Comparison of ENCODE assay signal across 32 mouse cellular contexts in genomic region chr7:24104403-24104802, GRCm38 (mm10). TPM values are rescaled to one million over a fixed set of nuclear protein-coding genes. Genes with fewer than 3 reads are reported as not detected.
DNase-seq lines count a peak whose midpoint lies in the region; ATAC-seq and TF ChIP-seq lines count a peak whose summit lies in the region.
"Had no signal": no experiment of that assay in that cellular context is flagged by ENCODE, and none has a peak within 500 bp of the region (broad histone marks: within the 10 kb centered on the region; RNA-seq: fewer than 3 reads in every experiment).

No protein-coding gene starts in this region.

- no peak for DNase-seq in forebrain, embryonic 11.5 days (ENCODE audit: low spot score)
- DNase-seq in lung, adult 2 months, result no peak
- peak; percentile 15 for DNase-seq in urinary bladder, adult 2 months (ENCODE audit: low spot score)
- DNase-seq in urinary bladder, postnatal 36 days (ENCODE audit: low spot score in 2 of 2), result no peak
- DNase-seq: adrenal gland, postnatal 10 days; cerebellum, adult 9-11 months; embryo, embryonic 11 days; gastrocnemius, postnatal 10 days; kidney, adult 9 months; layer of hippocampus, adult 9-11 months; lung, postnatal 10 days; right cerebral cortex, postnatal 25 days had no signal

- ATAC-seq in forebrain, embryonic 11.5 days (replicated peaks; ENCODE audit: low FRiP score), result 0 out of 2 replicates have a peak, but pooled peaks have one; percentile 52
- no peak for ATAC-seq in forebrain, embryonic 15.5 days (replicated peaks)
- ATAC-seq in intestine, postnatal 0 days, result no peak
- ATAC-seq in intestine, embryonic 15.5 days, result no peak
- peak; percentile 36; the same call in 1 of the 2 replicates for ATAC-seq in lung, embryonic 15.5 days (ENCODE audit: borderline replicate concordance, extremely low read depth, low FRiP score, low TSS enrichment)
- ATAC-seq: hindbrain, embryonic 16.5 days; intestine, embryonic 16.5 days; Patski had no signal

- H3K36me3 ChIP-seq in forebrain, embryonic 11.5 days (ENCODE audit: control insufficient read depth, insufficient read depth, low read length), result peaks cover 94% of the 10 kb centered on the region
- H3K36me3 ChIP-seq in forebrain, embryonic 15.5 days, result peaks cover 100% of the 10 kb centered on the region
- peaks cover 83% of the 10 kb centered on the region for H3K36me3 ChIP-seq in intestine, postnatal 0 days (ENCODE audit: control insufficient read depth, insufficient read depth)
- H3K36me3 ChIP-seq in intestine, embryonic 15.5 days, result peaks cover 89% of the 10 kb centered on the region
- H3K36me3 ChIP-seq in lung, embryonic 15.5 days, result peaks cover 100% of the 10 kb centered on the region

- H3K4me1 ChIP-seq in forebrain, embryonic 11.5 days (replicated peaks; ENCODE audit: control insufficient read depth, insufficient read depth, low read length), result no peaks in the 10 kb centered on the region
- H3K4me1 ChIP-seq in forebrain, embryonic 15.5 days, result no peaks in the 10 kb centered on the region
- no peaks in the 10 kb centered on the region for H3K4me1 ChIP-seq in intestine, postnatal 0 days (replicated peaks; ENCODE audit: control insufficient read depth, insufficient read depth, low read length)
- H3K4me1 ChIP-seq in intestine, embryonic 15.5 days (replicated peaks), result no peaks in the 10 kb centered on the region
- no peaks in the 10 kb centered on the region for H3K4me1 ChIP-seq in lung, embryonic 15.5 days
- no peaks in the 10 kb centered on the region for H3K4me1 ChIP-seq in lung, adult 2 months (ENCODE audit: control insufficient read depth, insufficient read depth, low read length)
- H3K4me1 ChIP-seq: forebrain, embryonic 12.5 days; hindbrain, embryonic 10.5 days; limb, embryonic 12.5 days; stomach, embryonic 15.5 days had no signal

- TF ChIP-seq POLR2A in lung, adult 2 months (IDR thresholded peaks at IDR 0.05; ENCODE audit: borderline replicate concordance, extremely low read depth, low read depth, low read length), result no peak

- H3K4me2 ChIP-seq in forebrain, embryonic 11.5 days (ENCODE audit: low read depth, low read length, severe bottlenecking), result no peak overlapping the region
- no peak overlapping the region for H3K4me2 ChIP-seq in forebrain, embryonic 15.5 days (replicated peaks)
- no peak overlapping the region for H3K4me2 ChIP-seq in intestine, postnatal 0 days (replicated peaks; ENCODE audit: low read depth)
- H3K4me2 ChIP-seq in intestine, embryonic 15.5 days (replicated peaks), result no peak overlapping the region
- H3K4me2 ChIP-seq in lung, embryonic 15.5 days, result no peak overlapping the region
- H3K4me2 ChIP-seq: forebrain, embryonic 12.5 days; heart, embryonic 11.5 days; limb, embryonic 12.5 days; liver, embryonic 11.5 days; midbrain, embryonic 11.5 days; stomach, embryonic 15.5 days had no signal

- H3K27me3 ChIP-seq in forebrain, embryonic 11.5 days (ENCODE audit: control insufficient read depth, insufficient read depth, low read length), result no peaks in the 10 kb centered on the region
- H3K27me3 ChIP-seq in forebrain, embryonic 15.5 days, result no peaks in the 10 kb centered on the region
- no peaks in the 10 kb centered on the region for H3K27me3 ChIP-seq in intestine, postnatal 0 days (replicated peaks; ENCODE audit: control insufficient read depth, insufficient read depth, low read length)
- no peaks in the 10 kb centered on the region for H3K27me3 ChIP-seq in intestine, embryonic 15.5 days (replicated peaks)
- no peaks in the 10 kb centered on the region for H3K27me3 ChIP-seq in lung, embryonic 15.5 days
- H3K27me3 ChIP-seq: forebrain, embryonic 12.5 days; limb, embryonic 12.5 days; Patski; stomach, embryonic 15.5 days had no signal

- no peak overlapping the region for H3K27ac ChIP-seq in forebrain, embryonic 11.5 days (ENCODE audit: low read depth, low read length)
- no peak overlapping the region for H3K27ac ChIP-seq in forebrain, embryonic 15.5 days (replicated peaks)
- peak overlapping the region; percentile 51 for H3K27ac ChIP-seq in intestine, postnatal 0 days (ENCODE audit: low read depth, low read length)
- no peak overlapping the region for H3K27ac ChIP-seq in intestine, embryonic 15.5 days
- H3K27ac ChIP-seq in lung, embryonic 15.5 days, result no peak overlapping the region
- H3K27ac ChIP-seq: forebrain, embryonic 12.5 days; hindbrain, embryonic 10.5 days; limb, embryonic 12.5 days; macrophage; stomach, embryonic 15.5 days had no signal

- 96% methylated on average over 9 of the region's 9 CpGs for WGBS in forebrain, embryonic 11.5 days
- 97% methylated on average over 9 of the region's 9 CpGs for WGBS in forebrain, embryonic 15.5 days
- WGBS in intestine, postnatal 0 days, result 94% methylated on average over 9 of the region's 9 CpGs
- 94% methylated on average over 9 of the region's 9 CpGs for WGBS in intestine, embryonic 15.5 days
- 91% methylated on average over 9 of the region's 9 CpGs for WGBS in lung, embryonic 15.5 days
- 95% methylated on average over 9 of the region's 9 CpGs for WGBS in lung, adult 2 months

- H3K9ac ChIP-seq in forebrain, embryonic 11.5 days (ENCODE audit: low read length), result no peak overlapping the region
- no peak overlapping the region for H3K9ac ChIP-seq in forebrain, embryonic 15.5 days (replicated peaks)
- H3K9ac ChIP-seq in intestine, postnatal 0 days (ENCODE audit: low read depth, low read length), result no peak overlapping the region
- H3K9ac ChIP-seq in intestine, embryonic 15.5 days, result no peak overlapping the region
- no peak overlapping the region for H3K9ac ChIP-seq in lung, embryonic 15.5 days
- H3K9ac ChIP-seq: forebrain, embryonic 12.5 days; limb, embryonic 12.5 days; stomach, embryonic 15.5 days had no signal

- TF ChIP-seq CTCF in intestine, postnatal 0 days (IDR thresholded peaks at IDR 0.05; ENCODE audit: low read depth), result no peak
- no peak for TF ChIP-seq CTCF in lung, adult 2 months (IDR thresholded peaks at IDR 0.05; ENCODE audit: insufficient read depth, low read length)

- H3K9me3 ChIP-seq in forebrain, embryonic 11.5 days (ENCODE audit: control insufficient read depth, low read length), result peaks cover 79% of the 10 kb centered on the region
- H3K9me3 ChIP-seq in forebrain, embryonic 15.5 days, result peaks cover 83% of the 10 kb centered on the region
- peaks cover 58% of the 10 kb centered on the region for H3K9me3 ChIP-seq in intestine, postnatal 0 days (ENCODE audit: control insufficient read depth)
- peaks cover 32% of the 10 kb centered on the region for H3K9me3 ChIP-seq in intestine, embryonic 15.5 days
- peaks cover 64% of the 10 kb centered on the region for H3K9me3 ChIP-seq in lung, embryonic 15.5 days

- H3K4me3 ChIP-seq in forebrain, embryonic 11.5 days (ENCODE audit: low read depth, low read length), result no peak overlapping the region
- no peak overlapping the region for H3K4me3 ChIP-seq in forebrain, embryonic 15.5 days
- no peak overlapping the region for H3K4me3 ChIP-seq in intestine, postnatal 0 days (ENCODE audit: low read depth, low read length)
- no peak overlapping the region for H3K4me3 ChIP-seq in intestine, embryonic 15.5 days (replicated peaks)
- H3K4me3 ChIP-seq in lung, embryonic 15.5 days, result no peak overlapping the region
- no peak overlapping the region for H3K4me3 ChIP-seq in lung, adult 2 months (replicated peaks; ENCODE audit: extremely low read depth, low read depth, low read length)
- H3K4me3 ChIP-seq: erythroblast, embryonic 14.5 days; forebrain, embryonic 12.5 days; hindbrain, embryonic 10.5 days; limb, embryonic 12.5 days; stomach, embryonic 15.5 days had no signal

RNA-seq across cellular contexts. Expression of gene Zfp112, which starts 7.7 kb away (rescaled TPM):
- polyA plus RNA-seq in forebrain, embryonic 11.5 days (2014; fragmentation: Nextera tagmentation; extraction: Ambion mirVana), result 5.1 and 6.3 TPM in 2 replicates
- polyA plus RNA-seq in forebrain, embryonic 15.5 days (2015; fragmentation: Nextera tagmentation; extraction: Ambion mirVana), result 10.4 and 11.0 TPM in 2 replicates
- polyA plus RNA-seq in intestine, postnatal 0 days (2015; fragmentation: Nextera tagmentation; extraction: Ambion mirVana), result 2.0 and 2.2 TPM in 2 replicates
- 4.8 and 6.4 TPM in 2 replicates for polyA plus RNA-seq in intestine, embryonic 15.5 days (2015; fragmentation: Nextera tagmentation; extraction: Ambion mirVana)
- polyA plus RNA-seq in lung, embryonic 15.5 days (2015; fragmentation: Nextera tagmentation; extraction: Ambion mirVana), result 4.5 and 6.3 TPM in 2 replicates
- 1.3 and 1.7 TPM in 2 replicates for polyA plus RNA-seq in lung, adult 2 months (2012; rRNA removed)
- polyA plus RNA-seq in urinary bladder, adult 2 months (2012; rRNA removed), result 4.6 and 5.1 TPM in 2 replicates

RNA-seq across cellular contexts. Expression of gene Zfp180, which starts 22.7 kb away (rescaled TPM):
- polyA plus RNA-seq in forebrain, embryonic 11.5 days (2014; fragmentation: Nextera tagmentation; extraction: Ambion mirVana), result 33.3 and 35.3 TPM in 2 replicates
- 35.9 and 39.5 TPM in 2 replicates for polyA plus RNA-seq in forebrain, embryonic 15.5 days (2015; fragmentation: Nextera tagmentation; extraction: Ambion mirVana)
- 5.2 and 6.5 TPM in 2 replicates for polyA plus RNA-seq in intestine, postnatal 0 days (2015; fragmentation: Nextera tagmentation; extraction: Ambion mirVana)
- 13.6 and 15.6 TPM in 2 replicates for polyA plus RNA-seq in intestine, embryonic 15.5 days (2015; fragmentation: Nextera tagmentation; extraction: Ambion mirVana)
- polyA plus RNA-seq in lung, embryonic 15.5 days (2015; fragmentation: Nextera tagmentation; extraction: Ambion mirVana), result 18.3 and 19.6 TPM in 2 replicates
- polyA plus RNA-seq in lung, adult 2 months (2012; rRNA removed), result 12.3 and 16.7 TPM in 2 replicates
- 17.2 and 19.1 TPM in 2 replicates for polyA plus RNA-seq in urinary bladder, adult 2 months (2012; rRNA removed)

RNA-seq across cellular contexts. Expression of gene Zfp235, which starts 29.6 kb away (rescaled TPM):
- 17.4 and 17.6 TPM in 2 replicates for polyA plus RNA-seq in forebrain, embryonic 11.5 days (2014; fragmentation: Nextera tagmentation; extraction: Ambion mirVana)
- polyA plus RNA-seq in forebrain, embryonic 15.5 days (2015; fragmentation: Nextera tagmentation; extraction: Ambion mirVana), result 23.2 and 27.3 TPM in 2 replicates
- polyA plus RNA-seq in intestine, postnatal 0 days (2015; fragmentation: Nextera tagmentation; extraction: Ambion mirVana), result 7.9 and 8.0 TPM in 2 replicates
- 12.7 and 15.2 TPM in 2 replicates for polyA plus RNA-seq in intestine, embryonic 15.5 days (2015; fragmentation: Nextera tagmentation; extraction: Ambion mirVana)
- polyA plus RNA-seq in lung, embryonic 15.5 days (2015; fragmentation: Nextera tagmentation; extraction: Ambion mirVana), result 16.6 and 18.5 TPM in 2 replicates
- 4.8 and 7.5 TPM in 2 replicates for polyA plus RNA-seq in lung, adult 2 months (2012; rRNA removed)
- polyA plus RNA-seq in urinary bladder, adult 2 months (2012; rRNA removed), result 10.6 and 12.9 TPM in 2 replicates
- polyA plus RNA-seq: erythroblast, embryonic 14.5 days had no signal

RNA-seq across cellular contexts. Expression of gene Vmn1r183, which starts 51.3 kb away (rescaled TPM):
- polyA plus RNA-seq in forebrain, embryonic 11.5 days (2014; fragmentation: Nextera tagmentation; extraction: Ambion mirVana), result not detected in 2 replicates
- not detected in 2 replicates for polyA plus RNA-seq in forebrain, embryonic 15.5 days (2015; fragmentation: Nextera tagmentation; extraction: Ambion mirVana)
- not detected in 2 replicates for polyA plus RNA-seq in intestine, postnatal 0 days (2015; fragmentation: Nextera tagmentation; extraction: Ambion mirVana)
- polyA plus RNA-seq in intestine, embryonic 15.5 days (2015; fragmentation: Nextera tagmentation; extraction: Ambion mirVana), result not detected in 2 replicates
- not detected in 2 replicates for polyA plus RNA-seq in lung, embryonic 15.5 days (2015; fragmentation: Nextera tagmentation; extraction: Ambion mirVana)
- not detected in 2 replicates for polyA plus RNA-seq in lung, adult 2 months (2012; rRNA removed)
- polyA plus RNA-seq in urinary bladder, adult 2 months (2012; rRNA removed), result not detected in 2 replicates
- polyA plus RNA-seq: embryonic facial prominence, embryonic 14.5 days; forebrain, embryonic 12.5 days; gonadal fat pad, adult 2 months; heart, embryonic 11.5 days; heart, postnatal 0 days; hindbrain, embryonic 10.5 days; hindbrain, embryonic 16.5 days; intestine, embryonic 16.5 days; limb, embryonic 12.5 days; liver, embryonic 11.5 days; liver, embryonic 16.5 days; macrophage; midbrain, embryonic 11.5 days; stomach, embryonic 15.5 days had no signal

Comparison
In these comparisons a context has a peak if more than half of its experiments do, and no peak if none do; other contexts are left out.
1. ATAC-seq: peak in forebrain, embryonic 11.5 days (single experiment) and lung, embryonic 15.5 days (single experiment); none in forebrain, embryonic 15.5 days (single experiment), intestine, postnatal 0 days (single experiment) and intestine, embryonic 15.5 days (single experiment).